Mouse (Mus musculus) embryonic stem cell, embryonic (primary cell): ENCODE data around the gene Tmem129.

Experiments
- CTCF ChIA-PET, 4 experiments: fragments of 300-600 bp in 2 of 4; fragments of 350-600 bp in 2 of 4; sonication (Branson Sonifier 250); formaldehyde crosslinking; loops; one replicate each; lab custom pipeline; 2022; ENCODE audit warnings: inconsistent platforms in 2 of 4; lab: Charles Lee
- POLR2A ChIA-PET, 4 experiments: fragments of 300-600 bp in 2 of 4; fragments of 350-600 bp in 2 of 4; sonication (Branson Sonifier 250); formaldehyde crosslinking; loops; one replicate each; lab custom pipeline; 2022; ENCODE audit warnings: antibody characterized with exemption in 4 of 4, inconsistent platforms in 1 of 4; lab: Charles Lee

Gene Tmem129

GRCm38 (mm10) chr5:33657787-33658663 lies at the start of gene Tmem129, which contains the start of gene Tacc3:
Gene Tmem129 (minus strand): TSS chr5:33658416.
Gene Tacc3 (plus strand): TSS chr5:33658128.
- ChIA-PET CTCF (interaction anchor here in 1 of 4 experiments (0.8 kb wide), 1 partner anchor 80 kb away, joined by 3 read pairs; no protein-coding TSS in a partner anchor), POLR2A (interaction anchor here (0.5 to 15.0 kb wide), 47 partner anchors 7 to 804 kb away, joined by 3 to 307 read pairs (median 4); partner anchors contain the start of genes Gm9903 (in 3 of the 4), Letm1 (in 3 of the 4), Fam53a (in 2 of the 4) and Fam193a (in 1 of the 4))

- CTCF ChIA-PET, result interaction anchor here in 3 of 4 experiments (0.6 to 1.8 kb wide), 3 partner anchors 31 to 177 kb away, joined by 3 to 4 read pairs (median 3); no protein-coding TSS in a partner anchor
Observed at GRCm38 (mm10) chr5:33707163-33707562, 48.9 kb upstream of the Tmem129 start.

GRCm38 (mm10) chr5:33706350-33706629 lies 48.1 kb upstream of the Tmem129 start:
- ChIA-PET CTCF (interaction anchor here in 2 of 4 experiments (0.6 to 2.0 kb wide), 6 partner anchors 10 to 32 kb away, joined by 3 to 6 read pairs (median 4); no protein-coding TSS in a partner anchor), POLR2A (interaction anchor here in 3 of 4 experiments (0.7 to 17.5 kb wide), 7 partner anchors 12 to 54 kb away, joined by 3 to 152 read pairs (median 4); partner anchors contain the start of genes Fgfr3 (in 2 of the 3) and Slbp (in 1 of the 3))

More at GRCm38 (mm10) chr5:33707163-33707562, 48.9 kb upstream of the Tmem129 start:
- POLR2A ChIA-PET, result interaction anchor here in 3 of 4 experiments (0.6 to 17.5 kb wide), 6 partner anchors 11 to 274 kb away, joined by 3 to 152 read pairs (median 3); partner anchors contain the start of genes Fgfr3 (in 1 of the 3) and Slbp (in 1 of the 3)

- ChIA-PET CTCF (interaction anchor here in 3 of 4 experiments (0.7 to 2.0 kb wide), 9 partner anchors 10 to 33 kb away, joined by 3 to 6 read pairs (median 3); no protein-coding TSS in a partner anchor), POLR2A (interaction anchor here in 3 of 4 experiments (0.6 to 17.5 kb wide), 17 partner anchors 10 to 647 kb away, joined by 3 to 152 read pairs (median 3); partner anchors contain the start of genes Slbp (in 3 of the 3), Fgfr3 (in 2 of the 3), Fam53a (in 1 of the 3) and Gm9903 (in 1 of the 3))
Observed at GRCm38 (mm10) chr5:33705612-33706349, 47.6 kb upstream of the Tmem129 start.

GRCm38 (mm10) chr5:33704945-33705611 lies 46.9 kb upstream of the Tmem129 start:
- CTCF ChIA-PET, result interaction anchor here in 3 of 4 experiments (0.7 to 2.0 kb wide), 7 partner anchors 9 to 33 kb away, joined by 3 to 6 read pairs (median 3); no protein-coding TSS in a partner anchor
- POLR2A ChIA-PET, result interaction anchor here in 3 of 4 experiments (0.6 to 17.5 kb wide), 18 partner anchors 9 to 647 kb away, joined by 3 to 152 read pairs (median 4); partner anchors contain the start of genes Slbp (in 3 of the 3), Fam53a (in 1 of the 3), Fgfr3 (in 1 of the 3) and Gm9903 (in 1 of the 3)

- ChIA-PET POLR2A (interaction anchor here in 1 of 4 experiments (0.6 to 17.5 kb wide), 5 partner anchors 8 to 78 kb away, joined by 3 to 152 read pairs (median 5); partner anchors contain the start of genes Fgfr3 and Letm1), CTCF (interaction anchor here in 2 of 4 experiments (0.6 to 1.9 kb wide), 2 partner anchors 34 to 1662 kb away, joined by 6 read pairs; no protein-coding TSS in a partner anchor)
Observed at GRCm38 (mm10) chr5:33703999-33704398, 45.8 kb upstream of the Tmem129 start.

GRCm38 (mm10) chr5:33701832-33702231 lies 43.6 kb upstream of the Tmem129 start:
- CTCF ChIA-PET, result interaction anchor here in 1 of 4 experiments (1.3 kb wide), 1 partner anchor 15 kb away, joined by 3 read pairs; no protein-coding TSS in a partner anchor
- POLR2A ChIA-PET, result interaction anchor here in 2 of 4 experiments (1.1 to 17.5 kb wide), 5 partner anchors 11 to 29 kb away, joined by 3 to 152 read pairs (median 3); partner anchors contain the start of gene Fgfr3 (in 2 of the 2)

- POLR2A ChIA-PET, result interaction anchor here in 1 of 4 experiments (2.2 to 17.5 kb wide), 2 partner anchors 23 to 38 kb away, joined by 6 to 152 read pairs; partner anchors contain the start of gene Fgfr3
- CTCF ChIA-PET, result interaction anchor here in 1 of 4 experiments (1.5 kb wide), 1 partner anchor 25 kb away, joined by 3 read pairs; no protein-coding TSS in a partner anchor
Observed at GRCm38 (mm10) chr5:33700010-33700409, 41.8 kb upstream of the Tmem129 start.

GRCm38 (mm10) chr5:33698669-33699068 lies 40.5 kb upstream of the Tmem129 start:
- ChIA-PET CTCF (interaction anchor here in 3 of 4 experiments (0.6 to 2.0 kb wide), 8 partner anchors 10 to 196 kb away, joined by 3 to 7 read pairs (median 4); partner anchors contain the start of gene Fgfr3 (in 1 of the 3)), POLR2A (interaction anchor here in 2 of 4 experiments (0.7 to 17.5 kb wide), 7 partner anchors 13 to 47 kb away, joined by 3 to 152 read pairs (median 4); partner anchors contain the start of genes Fgfr3 (in 1 of the 2) and Slbp (in 1 of the 2))

- ChIA-PET POLR2A (interaction anchor here in 2 of 4 experiments (0.7 to 17.5 kb wide), 7 partner anchors 12 to 46 kb away, joined by 3 to 152 read pairs (median 4); partner anchors contain the start of genes Fgfr3 (in 1 of the 2) and Slbp (in 1 of the 2)), CTCF (interaction anchor here in 3 of 4 experiments (0.6 to 2.0 kb wide), 11 partner anchors 10 to 197 kb away, joined by 3 to 8 read pairs (median 4); partner anchors contain the start of gene Fgfr3 (in 1 of the 3))
Observed at GRCm38 (mm10) chr5:33697947-33698512, 39.8 kb upstream of the Tmem129 start.

- CTCF ChIA-PET, result interaction anchor here in 3 of 4 experiments (0.6 to 2.0 kb wide), 8 partner anchors 9 to 154 kb away, joined by 3 to 8 read pairs (median 5); partner anchors contain the start of gene Fgfr3 (in 1 of the 3)
Observed at GRCm38 (mm10) chr5:33697534-33697933, 39.3 kb upstream of the Tmem129 start.

GRCm38 (mm10) chr5:33696430-33696829 lies 38.2 kb upstream of the Tmem129 start:
- CTCF ChIA-PET, result interaction anchor here in 2 of 4 experiments (0.8 to 2.2 kb wide), 6 partner anchors 10 to 41 kb away, joined by 3 to 8 read pairs (median 3); no protein-coding TSS in a partner anchor
- POLR2A ChIA-PET, result interaction anchor here (0.5 to 5.7 kb wide), 20 partner anchors 9 to 161 kb away, joined by 3 to 35 read pairs (median 4); partner anchors contain the start of genes Slbp (in 3 of the 4), Fam53a (in 1 of the 4), Fgfr3 (in 1 of the 4) and Gm9903 (in 1 of the 4)

More at GRCm38 (mm10) chr5:33697534-33697933, 39.3 kb upstream of the Tmem129 start:
- POLR2A ChIA-PET, result interaction anchor here in 2 of 4 experiments (1.4 to 17.5 kb wide), 3 partner anchors 12 to 46 kb away, joined by 3 to 152 read pairs (median 6); partner anchors contain the start of genes Fgfr3 (in 1 of the 2) and Slbp (in 1 of the 2)

GRCm38 (mm10) chr5:33695718-33696121 lies 37.5 kb upstream of the Tmem129 start:
- ChIA-PET POLR2A (interaction anchor here (0.5 to 5.7 kb wide), 27 partner anchors 8 to 160 kb away, joined by 3 to 35 read pairs (median 4); partner anchors contain the start of genes Slbp (in 3 of the 4), Fam53a (in 1 of the 4), Fgfr3 (in 1 of the 4) and Gm9903 (in 1 of the 4)), CTCF (interaction anchor here in 3 of 4 experiments (0.6 to 2.2 kb wide), 9 partner anchors 10 to 48 kb away, joined by 3 to 8 read pairs (median 3); no protein-coding TSS in a partner anchor)

GRCm38 (mm10) chr5:33694848-33695717 lies 36.9 kb upstream of the Tmem129 start:
- ChIA-PET CTCF (interaction anchor here in 2 of 4 experiments (0.9 to 2.2 kb wide), 8 partner anchors 10 to 43 kb away, joined by 3 to 8 read pairs (median 4); no protein-coding TSS in a partner anchor), POLR2A (interaction anchor here (0.7 to 5.7 kb wide), 28 partner anchors 9 to 159 kb away, joined by 3 to 35 read pairs (median 4); partner anchors contain the start of genes Slbp (in 3 of the 4), Fam53a (in 1 of the 4), Fgfr3 (in 1 of the 4) and Gm9903 (in 1 of the 4))
